Mouse (Mus musculus) brain, adult 10 weeks (tissue): ENCODE results near the gene Olfr1265. TPM values are rescaled to one million over a fixed set of nuclear protein-coding genes. Genes with fewer than 3 reads are reported as not detected.

ENCODE experiments used
- polyA plus RNA-seq: library from polyadenylated mRNA; stranded (reverse); fragments of 350-450 nt; fragmentation: Illumina TruSeq; extraction: RNeasy Lipid Tissue Mini Kit (QIAGEN cat#74804); gene quantifications from one replicate; pipeline ENCODE4 v1.2.3, GENCODE M21; 2015; ENCODE audit warnings: low read depth, low replicate concordance

The Olfr1265 gene
- not detected for polyA plus RNA-seq

DNA sequence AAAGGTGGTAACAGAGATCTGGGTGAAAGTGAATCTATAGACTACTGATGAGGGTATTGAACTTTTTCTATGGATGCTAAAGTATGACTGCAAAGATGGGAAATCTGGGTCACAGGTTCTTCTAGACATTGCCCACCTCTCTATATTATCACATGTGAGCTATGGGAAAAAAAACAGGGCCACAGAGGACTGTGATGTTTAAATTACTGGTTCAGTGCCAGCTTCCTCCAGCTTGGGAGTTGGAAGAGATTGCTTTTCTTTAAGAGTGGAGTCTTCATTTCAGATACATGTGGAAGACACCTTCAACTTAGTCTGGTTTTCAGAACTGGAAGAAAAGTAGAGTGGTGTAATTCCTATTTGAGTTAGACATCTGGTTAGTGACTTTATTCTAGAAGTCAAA, at the start of gene Olfr1265:
Olfr1265 (plus strand) TSS at position 301 of the 400 bp plus-strand sequence.

DNA sequence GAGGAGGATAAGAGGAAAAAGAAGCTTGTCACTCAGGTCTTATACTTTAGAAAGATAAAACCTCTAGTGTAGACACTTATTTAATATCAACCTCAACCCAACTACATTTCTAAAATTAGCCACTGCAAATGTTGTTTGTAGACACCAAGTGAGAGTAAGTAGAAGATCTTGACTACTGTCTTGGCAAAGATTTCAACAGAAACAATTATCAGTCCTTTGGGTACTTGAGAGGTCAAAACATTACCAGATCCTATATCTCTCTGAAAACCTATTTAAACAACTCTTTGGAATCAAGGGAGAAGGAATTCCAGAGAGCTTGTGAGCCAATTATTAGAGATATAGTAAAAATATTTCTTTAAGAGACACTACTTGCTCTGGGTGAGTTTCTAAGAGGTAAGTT, 44.2 kb upstream of the Olfr1265 start, which contains the start of gene Olfr1261:
Olfr1261 (plus strand) TSS at position 301 of the 400 bp plus-strand sequence.

DNA sequence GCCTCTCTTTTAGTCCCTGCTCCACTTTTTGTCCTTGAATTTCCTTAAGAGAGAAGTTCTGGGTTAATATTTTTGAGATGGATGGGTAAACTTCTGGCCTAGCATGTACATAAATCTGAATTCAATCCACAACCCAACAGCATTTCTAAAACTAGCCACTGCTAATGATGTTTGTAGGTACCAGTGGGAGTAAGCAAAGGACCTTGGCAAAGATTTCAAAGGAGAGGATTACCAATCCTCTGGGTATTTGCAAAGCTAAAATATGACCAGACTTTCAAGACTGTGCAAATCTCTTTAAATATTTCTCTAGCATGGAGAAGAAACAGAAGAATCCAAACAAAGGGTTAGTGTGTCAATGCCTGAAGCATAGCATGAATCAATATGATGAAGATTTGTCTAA, 35.3 kb upstream of the Olfr1265 start, which contains the start of gene Olfr1262:
Olfr1262 (plus strand) TSS at position 301 of the 400 bp plus-strand sequence.

DNA sequence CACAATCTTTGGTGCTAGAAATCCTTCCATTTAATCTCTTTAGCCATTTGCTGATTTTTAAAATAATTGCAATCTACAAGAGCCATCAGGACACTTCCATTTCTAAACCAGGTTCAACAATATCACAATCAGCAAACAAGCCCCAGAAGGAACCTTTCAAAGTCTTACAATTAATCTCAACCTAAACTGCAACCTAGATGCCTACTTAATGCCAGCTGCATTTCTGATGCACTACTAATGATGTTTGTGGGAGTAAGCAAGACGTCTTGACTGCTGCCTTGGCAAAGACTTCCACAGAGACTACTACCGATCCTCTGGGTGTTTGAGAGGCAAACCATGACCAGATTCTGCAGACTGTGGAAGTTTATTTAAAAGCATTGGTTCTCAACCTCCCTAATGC, 23.3 kb upstream of the Olfr1265 start, which contains the start of gene Olfr1263:
Olfr1263 (plus strand) TSS at position 301 of the 400 bp plus-strand sequence.

DNA sequence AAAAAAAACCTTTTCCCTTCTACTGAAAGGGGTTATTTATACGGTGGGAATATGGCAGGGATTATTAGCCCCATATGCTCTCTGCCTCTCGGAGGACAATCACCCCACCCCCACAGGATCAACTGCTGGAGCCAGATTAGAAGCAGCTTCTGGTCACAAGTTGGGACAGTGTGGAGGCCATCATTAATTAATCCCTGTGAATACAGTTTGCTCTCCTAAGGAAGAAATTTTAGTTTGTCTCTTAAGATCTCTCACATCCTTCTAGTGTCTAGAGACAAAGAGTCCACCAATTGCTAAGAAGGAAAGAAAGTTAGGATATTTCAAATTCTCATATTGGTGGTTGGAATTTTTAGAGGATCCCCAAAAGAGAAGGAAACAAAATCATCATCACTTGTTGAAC, 9.7 kb upstream of the Olfr1265 start, which contains the start of gene Olfr1264:
Olfr1264 (minus strand) TSS at position 101 of the 400 bp plus-strand sequence.

DNA sequence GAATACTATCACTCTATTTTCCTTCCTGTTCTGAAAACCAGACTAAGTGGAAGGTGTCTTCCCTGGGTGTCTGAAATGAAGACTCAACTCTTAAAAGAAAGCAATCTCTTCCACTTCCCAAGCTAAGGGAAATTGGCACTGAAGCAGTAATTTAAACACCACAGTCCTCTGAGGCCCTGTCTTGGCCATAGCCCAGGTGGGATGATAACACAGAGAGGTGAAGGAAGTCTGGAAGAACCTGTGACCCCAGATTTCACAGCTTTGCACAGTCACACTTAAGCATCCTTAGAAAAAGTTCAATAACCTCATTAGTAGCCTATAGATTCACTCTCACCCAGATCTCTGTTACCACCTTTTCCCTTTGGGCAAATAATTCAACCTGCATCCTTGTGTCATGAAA, 28.4 kb downstream of the Olfr1265 start, which contains the start of gene Olfr140:
Olfr140 (minus strand) TSS at position 101 of the 400 bp plus-strand sequence.

Other genes with a start within 250 kb of the Olfr1265 start
- not detected for gene Olfr1254, start 241.7 kb upstream of the Olfr1265 start, polyA plus RNA-seq
- gene Olfr1255, start 223.3 kb upstream of the Olfr1265 start, polyA plus RNA-seq, result not detected
- not detected for gene Olfr1256, start 193.8 kb upstream of the Olfr1265 start, polyA plus RNA-seq
- not detected for gene Olfr48, start 187.1 kb upstream of the Olfr1265 start, polyA plus RNA-seq
- gene Olfr1257, start 156.9 kb upstream of the Olfr1265 start, polyA plus RNA-seq, result not detected
- not detected for gene Olfr1258, start 108.0 kb upstream of the Olfr1265 start, polyA plus RNA-seq
- gene Olfr1259, start 86.7 kb upstream of the Olfr1265 start, polyA plus RNA-seq, result not detected
- not detected for gene Olfr1260, start 61.0 kb upstream of the Olfr1265 start, polyA plus RNA-seq
- gene Olfr1261, start 44.1 kb upstream of the Olfr1265 start, polyA plus RNA-seq, result not detected
- gene Olfr1262, start 35.2 kb upstream of the Olfr1265 start, polyA plus RNA-seq, result not detected
- gene Olfr1263, start 23.2 kb upstream of the Olfr1265 start, polyA plus RNA-seq, result not detected
- gene Olfr1264, start 9.8 kb upstream of the Olfr1265 start, polyA plus RNA-seq, result not detected
- not detected for gene Olfr140, start 28.3 kb downstream of the Olfr1265 start, polyA plus RNA-seq
- not detected for gene Olfr1269, start 86.1 kb downstream of the Olfr1265 start, polyA plus RNA-seq
- not detected for gene Olfr32, start 107.0 kb downstream of the Olfr1265 start, polyA plus RNA-seq
- not detected for gene Olfr1270, start 117.8 kb downstream of the Olfr1265 start, polyA plus RNA-seq
- not detected for gene Olfr1506, start 189.2 kb downstream of the Olfr1265 start, polyA plus RNA-seq
- gene Olfr142, start 222.3 kb downstream of the Olfr1265 start, polyA plus RNA-seq, result not detected
- gene Olfr1271, start 235.7 kb downstream of the Olfr1265 start, polyA plus RNA-seq, result not detected